Mouse (Mus musculus): ENCODE results near the gene Atp12a.

GRCm38 (mm10) chr14:56325038-56325437 lies 39.8 kb upstream of the Atp12a start:
- TF ChIP-seq MYOD1 (IDR thresholded peaks at IDR 0.05; ENCODE audit: control insufficient read depth in 1 of 3, insufficient read length in 2 of 3, low read depth in 2 of 3) (no peak), POLR2A (IDR thresholded peaks at IDR 0.05; ENCODE audit: insufficient read length, low read depth) (no peak)

Data from myocyte (in vitro differentiated cells).